Mouse (Mus musculus): ENCODE data around the gene Smc5.

GRCm38 (mm10) chr19:23256771-23257170 is 16.9 kb downstream of the Smc5 start:
- TF ChIP-seq CTCF (IDR thresholded peaks at IDR 0.05; ENCODE audit: extremely low read depth, insufficient read length, insufficient replicate concordance, low read depth, low read length) = no peak
- no peak for TF ChIP-seq POLR2A (IDR thresholded peaks at IDR 0.05; ENCODE audit: low read depth, low read length)
